Mouse (Mus musculus) CH12.LX (cell line): Measurements from ENCODE around the gene Cep350.

ENCODE experiments used
- CHD2 ChIP-seq: IDR thresholded peaks from 2 replicates; pipeline ENCODE4 v1.6.1; 2011; ENCODE audit warnings: low read length, improper control_type of control experiment
- CTCF ChIP-seq, 2 experiments: IDR thresholded peaks in 1 of 2; conservative IDR thresholded peaks in 1 of 2; 2 replicates each; pipeline ENCODE4 v1.5.1; 2011 to 2012; ENCODE audit warnings: low read depth in 2 of 2, low read length in 2 of 2, improper control_type of control experiment in 1 of 2, inconsistent platforms in 1 of 2, mild to moderate bottlenecking in 1 of 2, moderate library complexity in 1 of 2
- ELF1 ChIP-seq: IDR thresholded peaks from 2 replicates; pipeline ENCODE4 v1.6.1; 2014; ENCODE audit warnings: low read depth, mild to moderate bottlenecking, inconsistent platforms, low read length, improper control_type of control experiment
- JUN ChIP-seq: IDR thresholded peaks from 2 replicates; pipeline ENCODE4 v1.6.1; 2011; ENCODE audit warnings: low read depth, mild to moderate bottlenecking, low read length, improper control_type of control experiment, moderate library complexity; ENCODE audit not compliant: insufficient read depth
- MAX ChIP-seq: IDR thresholded peaks from 2 replicates; pipeline ENCODE4 v1.6.1; 2011; ENCODE audit warnings: low read length, improper control_type of control experiment
- MXI1 ChIP-seq: IDR thresholded peaks from 2 replicates; pipeline ENCODE4 v1.6.1; 2011; ENCODE audit warnings: mild to moderate bottlenecking, low read depth, low read length, improper control_type of control experiment
- MYC ChIP-seq: IDR thresholded peaks from 2 replicates; pipeline ENCODE4 v1.6.1; 2011; ENCODE audit warnings: low read depth, mild to moderate bottlenecking, improper control_type of control experiment, low read length
- POLR2A ChIP-seq: IDR thresholded peaks from 2 replicates; pipeline ENCODE4 v1.6.1; 2011; ENCODE audit warnings: low read depth, mild to moderate bottlenecking, improper control_type of control experiment, low read length
- SIN3A ChIP-seq: IDR thresholded peaks from 2 replicates; pipeline ENCODE4 v1.6.1; 2012; ENCODE audit warnings: low read length, improper control_type of control experiment, inconsistent platforms
- SMC3 ChIP-seq: IDR thresholded peaks from 2 replicates; pipeline ENCODE4 v1.6.1; 2011; ENCODE audit warnings: low read depth, low read length, improper control_type of control experiment
- TCF12 ChIP-seq: IDR thresholded peaks from 2 replicates; pipeline ENCODE4 v1.6.1; 2014; ENCODE audit warnings: low read depth, mild to moderate bottlenecking, inconsistent platforms, low read length, improper control_type of control experiment
- ZC3H11A ChIP-seq: IDR thresholded peaks from 2 replicates; pipeline ENCODE4 v1.6.1; 2012; ENCODE audit warnings: low read depth, mild to moderate bottlenecking, inconsistent platforms, low read length, improper control_type of control experiment
- ZNF384 ChIP-seq: IDR thresholded peaks from 2 replicates; pipeline ENCODE4 v1.6.1; 2012; ENCODE audit warnings: low read depth, low read length, improper control_type of control experiment, inconsistent platforms

GRCm38 (mm10) chr1:155894382-155894781 is 78.7 kb downstream of the Cep350 start:
- TF ChIP-seq SIN3A (no peak), MAX (no peak), TCF12 (no peak), ZC3H11A (no peak), JUN (no peak), CHD2 (no peak), CTCF (conservative IDR thresholded peaks at IDR 0.05 in 1 of 2, IDR thresholded peaks at IDR 0.05 in 1 of 2; ENCODE audit: low read depth in 2 of 2, low read length in 2 of 2) (no peak), POLR2A (no peak), MXI1 (no peak), SMC3 (no peak), MYC (no peak), ELF1 (no peak), ZNF384 (no peak)
